Mouse (Mus musculus) olfactory bulb, adult 2 months (tissue): ENCODE measurements around the gene Cenpf. TPM values are rescaled to one million over a fixed set of nuclear protein-coding genes. Genes with fewer than 3 reads are reported as not detected.

Experiments
- H3K27ac ChIP-seq: fragments of 200-500 bp; 2 replicates; pipeline ENCODE4 v1.5.1; 2012; ENCODE audit warnings: low read depth, low read length; ENCODE audit not compliant: insufficient read depth
- H3K4me1 ChIP-seq: fragments of 200-500 bp; 2 replicates; pipeline ENCODE4 v1.6.1; 2012; ENCODE audit warnings: low read length; ENCODE audit not compliant: control insufficient read depth, insufficient read depth
- H3K4me3 ChIP-seq: fragments of 200-500 bp; 2 replicates; pipeline ENCODE4 v1.5.1; 2012; ENCODE audit warnings: mild to moderate bottlenecking, low read depth, low read length, moderate library complexity; ENCODE audit not compliant: insufficient read depth
- CTCF ChIP-seq: fragments of 200-500 bp; IDR thresholded peaks from 2 replicates; pipeline ENCODE4 v1.5.1; 2012; ENCODE audit warnings: low read depth, mild to moderate bottlenecking, low read length, moderate library complexity; ENCODE audit not compliant: insufficient read depth
- POLR2A ChIP-seq: fragments of 200-500 bp; IDR thresholded peaks from 2 replicates; pipeline ENCODE4 v1.6.1; 2012; ENCODE audit warnings: mild to moderate bottlenecking, low read depth, low read length, moderate library complexity; ENCODE audit not compliant: insufficient read depth
- WGBS: fragments of 180-500 bp; shearing (Covaris S2); methylation state at CpG from one replicate; pipeline ENCODE4 v1.1.7; 2018; 5-methylcytosine and 5-hydroxymethylcytosine counted together
- polyA plus RNA-seq: library from polyadenylated mRNA; stranded (reverse); fragments of >200 nt; gene quantifications from 2 replicates; pipeline ENCODE4 v1.2.4, GENCODE M21; 2012; ENCODE audit warnings: low replicate concordance; ENCODE audit not compliant: missing spikeins, insufficient read depth, insufficient read length

Cenpf gene
- polyA plus RNA-seq, 1 experiment = not detected

- TF ChIP-seq CTCF (no peak), POLR2A (no peak)
- Histone ChIP-seq H3K27ac (no peak overlapping the region), H3K4me3 (no peak overlapping the region), H3K4me1 (no peaks in the 10 kb centered on the region)
- WGBS = 83% methylated on average over 3 of the region's 3 CpGs
These were observed 8.3 kb downstream of the Cenpf start for GRCm38 (mm10) chr1:189679555-189679954.

DNA sequence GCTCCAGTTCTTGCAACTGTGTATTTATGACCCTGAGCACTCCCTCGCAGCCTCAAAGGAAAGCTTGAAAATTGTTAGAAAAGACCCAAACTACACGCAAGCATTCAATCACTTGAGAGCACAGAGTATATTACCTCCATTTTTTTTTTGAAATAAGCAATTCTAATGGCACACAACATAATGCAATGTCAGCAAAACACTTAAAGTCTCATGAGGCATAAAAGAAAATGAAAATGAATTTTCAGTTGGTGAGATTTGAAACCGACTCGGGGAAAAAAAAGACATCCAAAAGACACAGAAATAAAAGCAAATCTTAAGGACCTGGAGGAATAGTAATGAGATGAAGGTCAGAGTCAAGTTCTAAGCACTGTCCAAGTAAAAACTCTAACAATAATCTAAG, 11.9 kb downstream of the Cenpf start:
- WGBS = 84% methylated on average over 4 of the region's 4 CpGs
- TF ChIP-seq CTCF = no peak
- TF ChIP-seq POLR2A = no peak
- H3K4me1 ChIP-seq = no peaks in the 10 kb centered on the region
- no peak overlapping the region for H3K4me3 ChIP-seq
- no peak overlapping the region for H3K27ac ChIP-seq

DNA sequence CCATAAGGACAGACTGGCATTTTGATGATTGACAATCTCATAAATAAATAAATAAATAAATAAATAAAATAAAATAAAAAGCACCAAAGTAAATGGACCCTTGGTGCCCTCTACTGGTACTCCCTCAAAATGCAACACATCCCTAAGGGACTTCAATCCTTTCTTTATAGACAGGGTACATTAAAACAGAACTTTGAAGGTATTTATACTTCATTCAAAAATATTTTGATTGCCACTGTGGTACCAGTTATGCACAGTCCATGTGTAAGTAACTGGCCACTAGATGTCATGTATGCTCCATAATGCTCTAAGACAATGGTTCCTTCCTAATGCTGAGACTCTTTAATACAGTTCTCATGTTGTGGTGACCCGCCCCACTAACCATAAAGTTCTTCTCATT, 12.5 kb downstream of the Cenpf start:
- TF ChIP-seq CTCF (no peak), POLR2A (no peak)
- H3K4me3 ChIP-seq = no peak overlapping the region
- 87% methylated on average over 1 of the region's 1 CpGs for WGBS
- no peaks in the 10 kb centered on the region for H3K4me1 ChIP-seq
- no peak overlapping the region for H3K27ac ChIP-seq

DNA sequence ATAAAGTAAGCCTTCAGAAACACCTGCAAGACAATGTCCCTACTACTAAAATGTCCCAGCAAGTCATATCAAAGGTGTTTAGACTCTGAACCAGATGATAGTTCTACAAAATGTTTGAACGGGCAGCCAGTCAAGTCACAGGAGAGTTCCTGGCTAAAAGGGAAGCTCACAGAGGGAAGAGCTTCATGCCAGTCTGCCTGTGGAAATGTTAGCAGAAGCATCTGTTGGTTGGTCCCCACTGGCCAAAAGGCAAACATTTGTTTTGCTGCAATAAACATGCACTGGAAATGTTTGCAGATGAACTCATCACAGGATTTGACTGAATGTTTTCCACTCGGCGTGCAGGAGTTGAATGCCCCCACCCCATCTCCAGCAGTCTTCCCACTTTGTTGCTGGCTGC, 21.9 kb downstream of the Cenpf start:
- TF ChIP-seq POLR2A (no peak), CTCF (no peak)
- WGBS = 93% methylated on average over 3 of the region's 3 CpGs
- no peak overlapping the region for H3K4me3 ChIP-seq
- no peaks in the 10 kb centered on the region for H3K4me1 ChIP-seq
- H3K27ac ChIP-seq = no peak overlapping the region

DNA sequence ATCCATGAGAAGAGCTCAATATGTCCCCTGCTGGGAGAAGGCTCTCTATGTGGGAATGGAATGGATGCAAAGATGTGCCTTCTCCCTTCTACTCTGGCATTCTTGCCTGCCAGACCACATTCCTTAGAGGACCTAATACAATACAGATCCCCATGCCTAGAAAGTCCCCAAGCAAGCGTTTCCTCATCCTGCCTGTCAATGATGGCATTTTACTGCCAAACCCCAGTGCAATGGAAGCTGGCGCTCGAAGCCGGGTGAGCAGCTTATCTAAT, 23.1 kb downstream of the Cenpf start:
- H3K27ac ChIP-seq = no peak overlapping the region
- H3K4me1 ChIP-seq = no peaks in the 10 kb centered on the region
- no peak overlapping the region for H3K4me3 ChIP-seq
- 81% methylated on average over 4 of the region's 4 CpGs for WGBS
- no peak for TF ChIP-seq CTCF

DNA sequence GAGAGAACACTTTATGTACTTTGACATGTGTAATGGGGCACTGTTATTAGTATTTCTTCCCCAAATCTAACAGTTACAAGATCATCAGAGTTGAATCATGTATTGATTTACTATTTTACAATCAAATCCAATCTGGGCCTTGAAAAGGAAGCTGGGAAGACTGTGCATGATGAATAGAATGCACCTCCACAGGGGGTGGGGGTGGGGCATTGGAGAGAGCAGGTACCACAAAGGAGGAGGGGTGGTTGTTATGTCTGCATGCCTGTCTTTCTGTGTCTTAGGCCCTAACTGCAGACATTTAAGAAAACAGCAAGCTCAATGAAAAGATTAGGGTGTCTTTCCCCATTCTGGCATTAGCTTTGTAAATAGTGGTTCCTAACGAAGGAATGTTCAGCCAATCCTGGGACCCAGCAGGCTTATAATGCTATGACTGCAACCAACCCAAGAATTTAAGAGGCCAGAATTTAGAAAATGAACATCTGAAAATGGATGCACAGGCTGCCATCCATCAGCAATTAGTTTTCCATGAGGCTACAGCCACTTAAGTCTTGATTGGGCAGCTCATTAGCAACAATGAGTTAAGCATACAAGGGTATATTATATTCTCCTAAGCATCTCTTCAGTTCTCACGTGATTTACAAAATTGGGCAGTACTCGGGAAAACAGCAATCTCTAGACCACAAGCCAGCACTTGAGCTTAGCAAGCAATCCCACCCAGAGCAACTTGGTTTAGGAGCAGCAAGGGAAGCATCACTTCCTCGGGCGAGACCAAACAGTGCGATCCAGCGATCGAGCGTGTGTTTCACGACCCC, 23.6 kb downstream of the Cenpf start:
- H3K4me1 ChIP-seq = no peaks in the 10 kb centered on the region
- WGBS = 63% methylated on average over 10 of the region's 10 CpGs
- H3K4me3 ChIP-seq = no peak overlapping the region
- TF ChIP-seq POLR2A = no peak
- no peak overlapping the region for H3K27ac ChIP-seq

GRCm38 (mm10) chr1:189663437-189663836, 24.4 kb downstream of the Cenpf start:
- H3K27ac ChIP-seq = no peak overlapping the region
- TF ChIP-seq CTCF (no peak), POLR2A (no peak)
- WGBS = 77% methylated on average over 1 of the region's 1 CpGs
- H3K4me3 ChIP-seq = no peak overlapping the region
- H3K4me1 ChIP-seq = no peaks in the 10 kb centered on the region

- H3K4me1 ChIP-seq = no peaks in the 10 kb centered on the region
- no peak for TF ChIP-seq POLR2A
- TF ChIP-seq CTCF = no peak
- H3K27ac ChIP-seq = no peak overlapping the region
These were observed 26.0 kb downstream of the Cenpf start for GRCm38 (mm10) chr1:189661856-189662255.

DNA sequence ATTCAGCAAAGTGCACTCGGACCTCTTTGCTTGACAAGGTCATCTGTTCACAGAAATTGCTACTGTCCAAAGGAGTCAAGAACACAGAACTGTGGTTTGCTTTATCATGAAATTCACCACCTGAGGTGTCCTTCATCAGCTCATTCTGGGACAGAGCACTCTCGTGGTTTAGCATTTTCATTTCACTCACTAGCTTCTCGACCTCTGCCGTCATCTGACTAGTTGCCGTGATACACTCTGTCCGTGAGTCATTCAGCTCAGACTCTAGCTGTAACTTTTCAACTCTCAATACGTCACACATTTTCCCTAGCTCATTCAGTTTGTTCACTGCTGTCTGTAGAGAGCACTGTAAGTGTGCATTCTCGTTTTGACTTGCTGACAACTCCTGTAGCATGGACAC, 30.5 kb downstream of the Cenpf start:
- Histone ChIP-seq H3K4me1 (peaks cover 2% of the 10 kb centered on the region; the same call in 1 of the 2 replicates), H3K4me3 (no peak overlapping the region), H3K27ac (no peak overlapping the region)
- no peak for TF ChIP-seq CTCF
- no peak for TF ChIP-seq POLR2A
- 88% methylated on average over 8 of the region's 8 CpGs for WGBS

More at GRCm38 (mm10) chr1:189661856-189662255, 26.0 kb downstream of the Cenpf start:
- no peak overlapping the region for H3K4me3 ChIP-seq

DNA sequence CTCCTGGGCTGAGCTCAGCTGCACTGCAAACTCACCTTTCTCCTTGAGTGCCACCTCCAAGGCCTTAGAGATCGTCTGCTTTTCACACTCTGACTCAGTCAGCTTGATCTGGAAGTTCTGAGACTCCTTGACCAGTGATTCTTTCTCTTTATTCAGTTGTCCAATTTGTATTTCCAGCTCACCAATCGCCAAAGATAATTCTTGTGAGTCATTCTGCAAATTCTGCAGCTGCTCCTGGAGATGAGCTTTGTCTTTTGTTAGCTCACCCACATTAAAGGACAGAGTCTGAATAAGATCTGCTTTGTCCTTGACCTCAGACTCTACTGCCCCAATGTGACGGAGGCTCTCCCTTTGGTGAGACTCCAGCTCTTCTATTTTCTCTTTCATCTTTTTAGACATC, 34.1 kb downstream of the Cenpf start:
- H3K27ac ChIP-seq = no peak overlapping the region
- 55% methylated on average over 3 of the region's 3 CpGs for WGBS
- no peak overlapping the region for H3K4me3 ChIP-seq
- TF ChIP-seq CTCF (no peak), POLR2A (no peak)
- peaks cover 2% of the 10 kb centered on the region; the same call in 1 of the 2 replicates for H3K4me1 ChIP-seq
